Mouse (Mus musculus): ENCODE results near the gene Tmem201. TPM values are rescaled to one million over a fixed set of nuclear protein-coding genes. Genes with fewer than 3 reads are reported as not detected.

Tmem201 gene
- polyA plus RNA-seq (2014; fragmentation: Illumina TruSeq; extraction: RNeasy Lipid Tissue Mini Kit (QIAGEN cat#74804); ENCODE audit: insufficient read depth, low read depth, low replicate concordance): 4.5 TPM

DNA sequence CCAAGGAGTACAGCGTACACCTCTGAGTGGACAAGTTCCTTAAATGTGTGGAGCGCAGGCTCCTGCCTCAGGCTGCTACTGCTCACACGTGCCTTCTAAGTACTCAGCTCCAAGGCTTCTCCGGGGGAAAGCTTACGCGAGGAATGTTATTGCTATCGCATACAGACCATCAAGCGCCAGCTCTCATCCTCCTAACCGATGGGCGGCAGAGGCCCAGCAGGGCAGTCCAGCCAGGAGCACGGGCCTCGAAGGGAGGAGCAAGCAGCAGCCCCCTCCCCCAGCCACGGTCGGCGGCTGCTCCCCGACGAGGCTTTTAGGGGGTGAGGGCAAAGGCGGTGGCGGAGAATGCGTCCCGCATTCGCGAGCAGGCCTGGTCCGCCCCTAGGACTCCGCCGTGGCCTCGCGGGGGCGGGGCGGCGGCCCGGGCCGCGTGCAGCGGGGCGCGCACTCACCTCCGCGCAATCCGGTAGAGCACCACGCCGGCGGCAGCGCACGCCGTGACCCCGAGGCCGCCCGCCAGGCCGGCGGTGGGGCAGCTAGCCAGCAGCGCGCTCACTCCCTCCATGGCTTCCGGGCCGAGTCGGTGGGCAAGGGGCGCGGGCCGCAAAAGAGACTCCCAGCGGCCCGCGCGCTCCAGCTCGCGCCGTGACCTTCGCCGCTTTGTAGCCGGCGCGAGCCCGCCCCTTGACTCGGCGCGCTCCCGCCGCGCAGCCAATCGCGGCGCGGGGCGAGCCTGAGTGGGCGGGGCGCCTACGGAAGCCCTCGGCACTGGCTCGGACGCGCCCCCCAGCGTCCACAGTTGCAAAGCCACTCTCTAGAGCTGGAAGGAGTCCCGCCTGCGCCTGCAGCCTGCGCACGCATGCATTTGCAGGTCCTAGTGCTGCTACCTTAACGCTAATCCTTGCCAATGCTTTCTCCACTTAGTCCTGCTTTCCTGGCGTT, at the start of gene Tmem201:
Gene Tmem201 (minus strand): TSS at position 662 of the 942 bp plus-strand sequence.

DNA sequence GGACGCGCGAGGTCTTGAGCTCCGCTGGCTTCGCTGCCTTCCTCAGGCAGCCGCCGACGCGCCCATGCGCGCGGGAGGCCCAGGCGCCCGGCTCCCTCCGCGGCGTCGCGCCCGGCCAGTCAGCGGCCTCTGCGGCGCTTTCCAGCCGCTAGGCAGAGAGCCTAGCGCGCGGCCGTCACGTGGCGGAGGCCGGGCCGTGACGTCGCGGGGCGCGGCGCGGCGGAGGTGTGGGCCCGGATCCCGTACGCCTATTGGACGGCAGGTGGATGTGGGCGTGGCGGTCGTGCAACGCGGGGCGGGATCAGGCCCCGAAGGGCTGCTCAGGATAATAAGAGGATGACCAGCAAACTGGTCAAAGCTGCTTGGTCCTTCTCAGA, 36.2 kb upstream of the Tmem201 start, which contains the start of gene Slc25a33:
Gene Slc25a33 (minus strand): TSS at position 184 of the 377 bp plus-strand sequence.

DNA sequence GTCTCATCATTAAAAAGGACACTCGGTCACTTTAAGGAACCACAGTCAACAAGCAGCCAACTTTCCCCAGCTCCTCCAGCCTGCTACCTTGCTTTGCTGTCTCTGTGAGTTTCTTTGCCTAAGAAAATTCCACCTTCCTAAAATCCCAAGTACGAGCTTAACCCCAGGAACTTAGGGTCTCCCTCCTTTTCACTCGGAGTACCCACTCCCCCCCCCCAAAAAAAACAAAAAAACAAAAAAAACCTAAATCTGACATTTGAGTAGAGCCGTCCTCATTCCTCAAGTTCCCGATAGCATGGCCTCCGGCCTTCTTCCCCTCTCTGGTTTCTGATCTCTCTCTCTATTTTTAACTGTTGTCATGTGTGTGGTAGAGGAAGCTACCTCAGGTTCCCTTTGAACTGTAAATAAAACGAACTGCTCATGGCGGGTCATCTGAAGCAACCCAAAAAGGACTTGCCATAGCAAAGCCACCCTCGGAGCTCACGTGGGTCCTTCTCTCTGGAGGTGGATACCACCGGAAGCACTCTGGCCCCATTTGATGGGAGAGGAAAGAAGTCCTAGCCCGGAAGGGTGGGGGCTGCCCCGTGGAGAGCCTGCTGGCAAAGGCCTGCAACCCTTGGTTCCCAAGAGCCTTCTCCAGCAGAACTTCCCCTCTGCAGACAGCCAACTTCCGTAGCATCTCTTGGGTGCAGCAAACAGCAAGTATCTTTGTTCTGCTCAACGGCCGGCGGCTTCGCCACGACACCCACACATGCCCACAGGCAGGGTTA, 35.4 kb downstream of the Tmem201 start, which contains the start of gene Pik3cd:
Gene Pik3cd (minus strand): TSS at position 362 of the 770 bp plus-strand sequence.

Other genes with a start within 250 kb of the Tmem201 start
- gene Ctnnbip1, start 219.8 kb downstream of the Tmem201 start, polyA plus RNA-seq (2014; fragmentation: Illumina TruSeq; extraction: RNeasy Lipid Tissue Mini Kit (QIAGEN cat#74804); ENCODE audit: insufficient read depth, low read depth, low replicate concordance): 8.1 TPM
- gene Clstn1, start 151.6 kb downstream of the Tmem201 start, polyA plus RNA-seq (2014; fragmentation: Illumina TruSeq; extraction: RNeasy Lipid Tissue Mini Kit (QIAGEN cat#74804); ENCODE audit: insufficient read depth, low read depth, low replicate concordance): 78.7 TPM
- 9.1 TPM for gene Pik3cd, start 35.5 kb downstream of the Tmem201 start, polyA plus RNA-seq (2014; fragmentation: Illumina TruSeq; extraction: RNeasy Lipid Tissue Mini Kit (QIAGEN cat#74804); ENCODE audit: insufficient read depth, low read depth, low replicate concordance)
- 11.8 TPM for gene Slc25a33, start 36.2 kb upstream of the Tmem201 start, polyA plus RNA-seq (2014; fragmentation: Illumina TruSeq; extraction: RNeasy Lipid Tissue Mini Kit (QIAGEN cat#74804); ENCODE audit: insufficient read depth, low read depth, low replicate concordance)
- 9.3 TPM for gene Spsb1, start 217.0 kb upstream of the Tmem201 start, polyA plus RNA-seq (2014; fragmentation: Illumina TruSeq; extraction: RNeasy Lipid Tissue Mini Kit (QIAGEN cat#74804); ENCODE audit: insufficient read depth, low read depth, low replicate concordance)

All from lung, adult 10 weeks (tissue).